Mouse (Mus musculus) fat pad, adult 2 months (tissue): Measurements from ENCODE around the gene Prss38.

Source experiments
- DNase-seq: peaks from one replicate; pipeline ENCODE4 v3.0.0-alpha.2; 2011; ENCODE audit warnings: low read depth, low spot score; ENCODE audit errors: extremely low read depth

Gene Prss38

DNA sequence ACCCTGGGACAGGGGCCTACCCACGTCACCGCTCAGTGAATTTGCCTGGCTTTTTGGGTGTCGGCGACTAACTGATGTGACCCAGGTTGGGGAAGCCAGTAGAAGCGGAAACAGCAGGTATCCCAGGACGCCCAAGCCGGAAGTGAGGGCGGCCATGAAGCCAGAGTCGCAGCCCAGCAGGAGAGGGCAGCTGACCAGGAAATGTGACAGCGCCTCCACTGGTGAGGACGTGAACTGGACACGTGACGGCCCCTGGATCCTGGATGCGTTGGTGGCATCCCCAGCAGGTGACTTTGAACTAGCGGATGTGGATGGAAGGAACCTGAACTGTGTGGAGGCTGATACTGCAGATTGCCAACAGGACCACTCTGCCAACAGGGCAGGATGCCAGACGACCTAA, at the start of gene Prss38:
TSS of gene Prss38 (minus strand) at position 183 of the 400 bp plus-strand sequence.
- DNase-seq, result no peak

DNA sequence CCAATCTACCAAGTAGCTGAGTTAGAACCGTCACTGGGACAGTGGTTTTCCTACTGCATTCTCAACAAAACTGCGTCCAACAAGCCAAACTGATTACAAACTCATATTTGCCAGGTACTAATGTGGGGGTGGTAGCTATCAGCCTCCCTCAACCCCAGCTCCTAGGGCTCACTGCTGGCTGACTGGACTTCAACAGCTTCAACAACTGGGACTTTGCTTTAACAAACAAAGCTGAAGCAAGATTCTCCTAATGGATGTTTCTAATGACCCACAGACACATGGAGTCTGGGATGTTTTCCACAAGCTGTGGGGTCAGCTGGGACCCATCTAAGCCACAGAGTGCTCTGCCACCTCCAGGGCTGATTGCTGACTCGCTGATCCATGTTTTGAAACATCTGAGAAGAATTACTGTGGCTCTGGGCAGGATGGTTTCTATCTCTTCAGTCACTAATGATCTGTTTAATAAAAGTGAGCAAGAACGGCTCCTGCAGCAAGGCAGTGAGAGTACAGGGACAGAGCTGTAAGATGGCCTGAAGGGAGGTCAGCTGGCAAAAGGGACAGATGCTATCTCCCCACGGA, 47.6 kb upstream of the Prss38 start:
- no peak for DNase-seq

DNA sequence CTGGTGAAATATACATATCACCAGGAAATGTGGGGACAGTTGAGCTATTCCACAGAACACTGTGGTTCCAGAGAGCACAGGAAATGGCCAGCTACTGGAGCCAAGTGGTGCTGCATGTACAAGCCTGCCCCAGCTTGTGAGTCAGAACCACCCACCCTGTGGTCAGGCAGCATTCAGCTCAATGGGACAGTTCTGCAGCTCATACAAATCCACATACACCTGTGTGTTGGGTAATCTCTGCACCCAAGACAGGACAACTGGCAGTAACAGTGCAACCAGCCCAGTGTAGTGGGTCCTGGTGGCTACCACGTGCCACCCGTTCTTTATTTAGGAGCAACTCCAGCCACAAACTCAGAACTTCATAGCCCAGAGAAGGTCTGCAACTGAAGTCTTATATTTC, 46.5 kb upstream of the Prss38 start:
- DNase-seq, result peak; percentile 52

DNA sequence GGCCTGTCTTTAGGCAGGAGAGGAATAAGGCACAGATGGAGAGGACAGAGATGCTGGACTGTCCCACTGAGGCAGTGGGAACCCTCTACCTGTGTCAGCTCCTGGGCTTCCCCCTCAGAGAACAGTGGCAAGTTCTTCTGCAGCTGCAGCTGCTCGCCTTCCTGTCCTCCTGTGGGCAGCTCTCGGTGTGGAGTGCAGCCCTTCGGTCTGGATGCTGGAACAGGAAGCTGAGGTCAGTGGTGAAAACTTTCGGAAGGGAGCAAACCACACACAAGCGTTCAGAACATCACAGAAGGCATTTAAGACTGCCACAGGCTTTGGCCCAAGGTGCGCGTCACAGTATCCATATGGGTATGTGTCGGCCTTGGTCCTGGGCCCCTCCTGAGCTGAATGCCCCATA, 46.0 kb upstream of the Prss38 start:
- DNase-seq, result no peak

DNA sequence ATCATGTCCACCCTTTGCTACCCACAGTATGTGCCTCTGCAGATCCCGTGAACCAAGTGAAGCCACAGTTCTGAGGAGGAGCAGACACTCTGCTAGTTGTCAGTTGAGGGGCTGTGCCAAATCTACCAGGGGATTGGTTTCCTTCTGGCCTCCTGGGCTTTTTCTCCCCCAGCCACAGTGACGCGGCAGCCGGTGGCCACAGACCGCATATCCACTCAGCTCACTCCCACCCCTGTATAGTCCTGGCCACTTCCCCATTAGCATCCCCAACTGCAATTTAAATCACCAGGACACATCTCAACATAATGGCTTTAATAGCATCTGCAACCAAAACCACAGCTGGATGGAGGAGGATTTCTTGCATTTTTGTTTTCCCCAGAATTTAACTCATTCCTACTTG, 43.3 kb upstream of the Prss38 start:
- no peak for DNase-seq

DNA sequence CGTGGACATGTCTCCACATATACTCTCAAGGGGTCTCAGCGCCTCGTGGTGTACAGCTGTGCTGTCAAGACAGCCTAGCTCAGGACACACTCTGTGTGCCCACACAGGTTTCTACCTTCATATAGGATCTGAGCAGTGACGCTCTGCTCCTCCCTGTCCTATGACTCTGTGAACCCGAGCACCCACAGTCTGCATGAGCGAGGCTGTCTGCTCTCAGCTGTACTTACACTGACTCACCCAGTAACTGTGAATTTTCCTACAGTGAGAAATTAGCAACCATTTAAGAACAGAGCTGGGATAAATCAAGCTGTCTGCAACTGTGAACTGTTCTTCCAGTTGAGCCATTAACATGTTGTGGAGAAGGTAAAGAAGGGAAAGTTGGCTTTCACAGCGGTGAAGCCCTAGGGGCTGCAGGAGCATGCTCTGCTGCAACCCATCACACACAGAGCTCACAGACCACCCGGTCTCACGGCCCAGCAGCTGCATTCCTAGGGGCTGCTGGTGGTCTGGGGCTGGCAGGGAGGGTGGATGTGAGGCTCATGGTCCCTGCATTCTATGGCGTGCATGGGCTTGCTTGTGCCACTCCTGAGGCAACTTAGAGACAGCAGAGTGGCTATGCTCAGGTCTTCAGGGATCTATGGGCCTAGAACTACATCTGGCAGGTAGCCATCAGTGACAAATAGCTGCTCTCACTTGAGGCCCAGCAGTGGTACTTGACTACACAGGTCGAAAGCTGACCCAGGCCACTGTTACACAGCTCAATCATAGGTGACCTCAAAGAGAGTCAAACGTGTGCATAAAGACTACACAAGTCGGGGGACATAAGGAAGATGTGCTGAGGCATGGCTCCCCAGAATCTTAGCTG, 37.8 kb upstream of the Prss38 start:
- DNase-seq, result no peak

DNA sequence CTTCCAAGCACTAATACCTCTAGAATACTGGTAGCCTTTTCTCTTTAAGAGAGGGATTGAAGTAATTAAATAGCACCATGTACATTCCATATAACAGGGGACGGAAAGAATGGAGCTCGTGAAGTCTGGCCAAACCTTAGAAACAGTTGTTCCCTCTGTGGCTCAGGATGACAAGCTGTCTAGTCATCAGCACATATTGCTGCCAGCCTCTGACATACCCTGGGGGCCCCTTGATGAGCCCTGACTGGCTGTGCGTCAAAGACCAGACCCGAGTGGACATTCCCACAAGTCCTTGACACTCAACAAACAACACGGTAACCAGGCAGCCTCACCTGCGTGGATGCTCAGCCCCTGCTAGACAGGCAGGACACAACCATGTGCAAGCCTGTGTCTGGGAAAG, 36.6 kb upstream of the Prss38 start:
- DNase-seq, result no peak

DNA sequence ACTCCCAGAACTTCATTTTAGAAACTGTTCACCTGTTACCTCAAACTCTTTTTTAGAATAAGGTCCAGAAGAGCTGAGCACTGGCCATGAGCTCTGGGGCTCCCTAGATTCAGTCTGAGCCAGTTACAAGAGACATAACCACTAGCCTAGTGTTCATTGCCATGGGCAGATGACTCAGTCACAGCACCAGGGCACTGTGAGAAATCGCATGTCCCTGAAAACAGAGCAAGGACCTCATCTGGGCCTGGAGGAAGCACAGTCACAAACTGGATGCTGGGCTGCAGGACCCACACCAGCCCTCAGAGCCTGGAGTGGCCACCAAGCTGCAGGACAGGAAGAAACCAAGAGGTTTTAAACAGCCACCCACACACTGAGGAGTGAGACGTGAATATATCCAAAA, 35.4 kb upstream of the Prss38 start:
- no peak for DNase-seq

DNA sequence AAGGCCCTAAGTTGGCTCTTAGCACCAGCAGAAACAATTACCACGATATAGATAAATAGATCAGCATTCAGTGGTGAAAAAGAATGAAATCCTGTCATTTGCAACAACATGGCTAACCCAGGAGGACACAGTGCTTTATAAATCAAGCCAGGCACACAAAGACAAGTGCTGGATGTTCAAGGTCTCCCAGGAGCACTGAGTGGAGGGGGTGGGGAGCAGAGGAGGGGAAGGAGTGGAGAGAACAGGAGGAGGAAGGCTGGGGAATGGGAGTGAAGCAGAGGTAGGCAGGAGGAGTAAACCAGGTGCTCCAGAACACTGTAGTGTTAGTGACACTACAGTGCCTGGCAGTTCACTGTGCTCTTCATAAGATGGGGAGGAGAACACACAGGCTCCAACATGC, 30.3 kb upstream of the Prss38 start:
- DNase-seq, result no peak

DNA sequence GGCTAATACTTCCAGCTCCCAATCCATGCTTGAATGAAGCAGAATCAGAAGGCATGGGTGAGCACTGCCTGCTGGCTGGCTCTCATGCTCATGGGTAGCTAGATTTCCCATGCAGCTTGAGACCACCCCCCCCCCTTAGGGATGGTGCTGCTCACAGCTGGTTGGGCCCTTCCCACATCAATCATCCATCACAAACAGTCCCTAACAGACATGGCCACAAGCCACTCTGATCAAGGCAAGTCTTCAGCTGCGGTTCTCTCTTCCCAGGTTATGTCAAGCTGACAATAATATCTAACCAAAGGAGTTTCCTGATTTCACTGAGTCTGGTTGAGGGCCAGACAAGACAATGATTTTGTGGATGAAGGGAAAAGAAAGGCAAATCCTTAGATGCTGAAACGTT, 25.4 kb upstream of the Prss38 start:
- DNase-seq, result no peak

DNA sequence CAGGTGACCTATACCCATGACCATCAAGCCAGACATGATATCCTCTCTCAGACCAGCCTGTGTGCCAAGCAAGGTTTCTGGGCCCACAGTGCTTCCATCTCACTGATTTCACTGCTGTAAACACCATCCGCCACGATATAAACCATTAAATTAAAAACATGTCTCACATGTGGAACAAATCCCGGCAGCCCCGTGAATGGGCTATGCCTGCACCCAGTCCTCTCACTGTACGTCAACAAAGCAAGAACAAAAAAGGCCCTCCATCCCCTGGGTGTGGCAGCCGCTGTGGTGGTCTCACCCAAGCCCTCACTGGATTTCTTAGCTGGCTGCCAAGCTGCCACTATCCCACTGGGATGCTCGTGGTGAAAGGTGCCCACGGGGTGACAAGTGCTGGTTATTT, 24.4 kb upstream of the Prss38 start:
- DNase-seq, result no peak

DNA sequence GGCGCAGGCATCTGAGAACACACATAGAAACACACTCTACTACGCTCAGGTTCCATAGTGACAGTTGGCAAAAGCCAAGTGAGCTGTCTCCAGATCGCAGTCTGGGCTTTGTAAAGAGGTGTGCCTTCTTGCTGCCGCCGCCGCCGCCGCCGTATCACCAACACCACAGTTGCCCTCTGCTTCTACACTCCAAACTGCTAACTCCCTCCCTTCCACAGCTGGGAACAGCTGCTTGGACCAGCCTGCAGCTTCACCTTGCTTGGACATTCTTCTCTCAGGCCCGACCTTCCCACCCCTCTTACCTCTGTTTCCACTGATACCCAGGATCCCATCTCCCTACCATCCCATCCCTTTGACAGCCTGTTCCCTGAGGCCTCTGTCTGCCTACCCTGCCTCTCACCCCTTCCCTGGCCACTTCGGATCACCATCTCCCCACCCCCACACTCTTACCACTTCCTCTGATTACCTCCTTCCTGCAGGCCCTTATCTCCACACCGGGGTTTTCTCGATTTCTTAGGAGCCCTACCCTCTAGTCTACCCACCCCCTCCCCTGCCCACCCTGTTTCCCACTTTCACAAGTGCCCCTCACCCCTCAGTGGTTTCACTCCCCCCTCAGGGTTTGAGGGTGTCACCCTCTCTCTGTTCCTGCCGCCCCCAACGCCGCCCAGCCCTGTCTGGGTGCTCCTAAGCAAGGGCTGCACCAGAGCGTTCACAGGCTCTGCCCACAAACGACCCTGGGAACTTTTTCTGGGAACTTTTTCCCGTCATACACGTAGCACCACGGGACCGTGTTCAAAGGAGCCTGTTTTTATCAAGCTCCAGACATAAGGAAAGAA, 22.3 kb upstream of the Prss38 start:
- no peak for DNase-seq

DNA sequence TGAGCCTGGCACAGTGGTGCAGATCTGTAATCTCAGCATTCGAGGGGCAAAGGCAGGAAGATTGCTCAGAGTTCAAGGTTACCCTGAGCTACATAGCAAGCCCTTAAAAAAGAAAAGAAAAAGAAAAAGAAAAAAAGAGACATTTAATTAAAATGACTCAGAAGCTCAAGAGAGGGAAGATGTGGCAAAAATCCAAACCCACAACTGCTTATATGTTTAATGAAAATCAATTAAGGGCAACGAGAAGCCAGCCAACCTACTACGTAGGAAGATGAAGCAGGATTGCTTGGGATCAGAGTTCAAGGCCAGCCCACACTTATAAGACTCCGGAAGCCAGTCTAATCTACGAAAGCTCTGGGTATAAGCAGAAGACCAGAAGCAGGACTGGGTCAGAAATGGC, 19.0 kb upstream of the Prss38 start:
- no peak for DNase-seq

DNA sequence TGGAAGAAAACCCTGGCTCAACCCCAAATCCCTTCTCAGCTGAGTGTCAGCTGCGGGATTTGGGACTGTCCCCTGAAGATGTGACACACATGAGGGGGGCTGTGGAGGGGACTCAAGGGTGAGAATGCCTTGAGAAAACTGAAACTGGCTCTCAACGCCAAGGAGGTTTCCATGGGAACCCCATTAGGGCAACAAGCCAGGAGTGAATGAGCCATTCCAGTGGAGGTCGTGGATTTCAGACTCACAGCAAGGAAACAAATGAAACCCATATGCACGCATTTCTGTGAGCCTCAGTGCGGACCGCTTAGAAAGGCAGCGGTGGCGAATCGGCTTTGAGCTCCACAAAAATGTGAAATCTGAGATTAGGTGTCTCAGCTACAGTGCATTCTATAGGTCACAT, 18.1 kb upstream of the Prss38 start:
- DNase-seq, result no peak

DNA sequence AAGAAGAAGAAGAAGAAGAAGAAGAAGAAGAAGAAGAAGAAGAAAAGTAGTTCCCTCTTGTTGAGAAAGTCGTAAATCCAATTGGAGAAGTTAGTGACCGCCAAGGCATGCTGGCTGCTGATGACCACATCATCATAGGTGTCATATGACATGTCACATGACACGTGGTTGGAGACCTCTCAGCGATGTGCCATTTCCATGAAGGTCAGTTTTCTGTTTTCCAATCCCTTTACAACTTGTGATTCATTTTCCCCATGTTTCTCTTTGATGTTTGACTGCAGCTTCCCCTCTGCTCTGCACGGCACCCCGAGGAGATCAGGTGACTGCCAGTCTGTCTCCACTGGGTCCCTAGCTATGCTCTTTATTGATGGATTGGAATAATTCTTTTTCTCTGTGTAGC, 16.8 kb upstream of the Prss38 start:
- no peak for DNase-seq

DNA sequence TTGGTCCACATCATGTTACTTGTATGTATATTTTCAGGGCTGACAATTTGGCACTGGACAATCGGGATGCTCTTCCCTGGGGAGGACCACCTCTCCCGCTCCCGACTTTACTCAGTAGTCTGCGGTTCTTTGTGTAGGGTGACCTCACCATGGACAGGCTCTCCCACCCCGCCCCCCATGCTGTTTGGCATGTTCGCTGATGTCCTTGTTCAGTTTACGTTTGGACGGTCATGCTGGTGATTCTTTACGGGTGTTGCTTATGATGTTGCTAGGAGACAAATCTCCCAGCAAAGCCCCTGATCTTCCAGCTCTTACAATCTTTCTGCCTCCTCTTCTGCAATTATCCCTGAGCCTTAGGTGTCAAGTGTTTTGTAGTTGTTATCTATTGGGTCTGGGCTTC, 15.0 kb upstream of the Prss38 start:
- DNase-seq, result no peak

DNA sequence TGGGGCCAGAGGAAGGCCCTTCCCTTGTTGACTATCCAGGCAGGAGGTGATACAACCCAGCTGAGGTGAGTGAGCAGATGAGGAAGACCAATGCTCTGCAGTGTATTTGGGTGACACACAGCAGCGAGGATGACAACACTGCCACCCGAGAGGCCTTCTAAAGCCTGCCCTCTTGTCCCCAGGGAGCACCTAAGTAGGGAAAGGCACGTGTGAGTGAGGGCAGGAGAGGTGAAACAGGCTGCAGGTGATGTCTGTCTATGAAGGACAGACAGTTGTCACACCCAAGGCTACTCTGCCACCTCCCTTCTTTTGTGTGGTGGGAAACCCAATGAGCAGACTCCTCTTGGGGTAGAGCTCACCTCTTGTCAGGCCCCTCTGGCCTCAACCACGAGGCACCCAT, 14.2 kb upstream of the Prss38 start:
- DNase-seq, result no peak

DNA sequence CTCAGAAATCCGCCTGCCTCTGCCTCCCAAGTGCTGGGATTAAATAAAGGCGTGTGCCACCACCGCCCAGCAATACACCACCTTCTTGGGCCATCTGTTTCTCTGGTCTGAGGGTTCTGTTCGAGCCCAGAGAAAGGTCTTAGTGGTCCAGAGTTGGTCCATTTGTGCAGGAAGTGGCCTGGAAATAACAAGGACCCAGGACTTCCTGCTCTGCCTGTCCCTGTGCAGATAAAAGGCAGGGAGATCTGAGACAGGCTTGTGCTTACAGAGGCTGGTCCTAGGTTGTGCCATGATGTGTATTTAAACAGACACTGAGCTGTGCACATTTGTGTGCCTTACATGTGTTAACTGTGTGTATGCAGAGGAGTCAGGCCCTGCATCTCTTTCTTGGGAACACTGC, 13.3 kb upstream of the Prss38 start:
- DNase-seq, result no peak

DNA sequence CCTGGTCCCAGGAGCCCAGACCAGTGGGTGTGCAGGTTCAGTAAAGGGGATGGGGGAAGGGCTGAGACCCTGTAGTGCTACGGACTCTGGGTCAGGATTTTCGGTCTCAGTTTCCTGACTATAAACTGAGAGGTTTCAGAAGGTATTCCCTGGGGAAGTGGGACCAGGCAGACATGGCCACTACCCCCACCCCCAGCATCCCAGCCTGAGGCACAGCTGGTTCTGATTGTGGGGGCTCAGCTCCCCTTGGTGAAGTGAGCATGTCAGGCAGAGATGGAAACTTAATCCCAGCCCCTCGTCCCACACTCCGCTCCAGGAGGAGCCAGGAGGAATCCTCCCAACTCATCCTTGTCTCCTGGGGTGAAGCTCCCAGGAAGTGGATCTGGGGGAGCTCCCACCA, 12.0 kb upstream of the Prss38 start:
- DNase-seq, result no peak

DNA sequence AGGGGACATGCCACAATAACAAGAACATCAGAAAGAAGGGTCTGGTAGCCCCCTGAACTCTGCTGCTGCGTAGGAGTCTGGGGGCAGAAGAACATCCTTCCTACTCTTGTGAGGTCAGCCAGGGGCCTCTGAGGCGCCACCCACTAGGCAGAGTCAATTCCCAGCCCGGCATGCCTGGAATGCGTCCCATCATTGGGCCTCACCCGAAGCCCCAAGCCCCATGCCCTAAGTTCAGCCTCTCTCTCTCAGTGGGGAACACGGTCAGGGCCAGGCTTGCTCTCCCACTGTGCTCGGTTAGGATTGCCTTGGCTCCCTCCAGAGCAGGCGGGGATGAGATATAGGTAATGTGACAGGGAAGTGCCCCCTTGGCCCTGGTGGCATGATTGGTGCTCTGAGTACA, 9.7 kb upstream of the Prss38 start:
- no peak for DNase-seq

DNA sequence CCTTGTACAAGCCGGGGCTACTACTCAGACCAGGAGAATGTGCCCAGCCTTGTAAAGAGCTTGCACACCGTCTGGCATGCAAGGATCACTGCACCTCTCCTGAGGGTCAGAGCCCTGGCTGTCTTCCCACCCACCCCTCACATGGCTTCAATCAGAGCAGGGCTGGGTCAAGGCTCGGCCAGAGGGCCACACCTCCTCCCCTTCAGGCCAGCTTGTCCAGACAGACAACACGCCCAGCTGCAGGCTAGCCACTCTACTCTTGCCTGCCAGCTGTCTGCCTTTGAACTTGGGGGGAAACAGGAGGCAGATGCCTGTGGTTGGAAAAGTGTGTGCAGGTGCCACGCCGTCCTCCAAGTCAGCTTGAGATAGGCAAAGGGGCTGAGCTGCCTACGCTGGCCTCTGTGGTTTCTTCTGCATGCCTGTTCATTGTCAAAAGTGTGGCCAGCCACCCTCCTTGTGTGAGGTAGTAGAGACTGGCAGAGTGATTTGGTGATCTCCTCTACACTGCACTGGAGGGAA, 9.0 kb upstream of the Prss38 start:
- DNase-seq, result no peak

DNA sequence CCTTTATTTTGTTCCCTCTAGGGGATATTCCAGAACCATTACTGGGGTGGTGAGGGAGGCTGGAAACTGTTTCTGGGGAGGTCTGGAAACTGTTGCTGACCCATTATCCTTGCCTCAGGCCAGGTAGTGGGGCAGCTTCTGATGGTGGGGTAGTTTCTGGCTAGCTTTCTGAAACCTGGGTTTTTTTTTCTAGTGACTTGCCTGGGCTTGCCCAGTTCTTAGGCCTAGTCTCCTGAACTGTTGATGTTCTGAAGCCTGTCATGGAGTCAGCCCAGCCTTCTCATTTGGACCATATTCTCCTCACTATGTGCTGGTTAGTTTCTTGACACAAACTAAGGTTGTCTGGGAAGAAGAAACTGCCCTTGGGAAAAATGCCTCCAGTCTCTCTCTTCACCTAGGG, 4.1 kb upstream of the Prss38 start:
- no peak for DNase-seq
